Mouse (Mus musculus): ENCODE results near the gene Idua. TPM values are rescaled to one million over a fixed set of nuclear protein-coding genes. Genes with fewer than 3 reads are reported as not detected.

Idua gene
- total and polyA plus RNA-seq, 3 experiments, result 1.5 to 9.5 TPM; not detected in 1

DNA sequence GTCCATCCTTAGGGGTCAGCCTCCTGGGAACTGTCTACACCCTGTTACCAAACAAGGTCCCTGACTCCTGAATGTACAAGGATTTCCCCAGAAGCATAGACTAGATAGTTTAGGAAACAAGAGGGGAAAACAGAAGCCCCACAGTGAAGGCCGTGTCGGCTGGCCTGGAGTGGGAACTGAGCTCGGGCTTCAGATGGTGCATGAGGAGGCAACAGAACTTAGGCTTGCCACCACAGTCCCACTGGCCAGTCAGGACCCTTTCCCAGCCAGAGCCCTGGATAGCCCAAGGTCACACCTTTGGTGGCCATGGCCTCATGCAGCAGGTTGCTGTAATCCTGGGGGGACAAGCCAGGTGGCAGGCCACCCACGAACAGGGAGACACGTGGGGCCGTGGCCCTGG is 6.8 kb upstream of the Idua start:
- Histone ChIP-seq H3K9ac (ENCODE audit: control insufficient read depth, low read depth, low read length, poor library complexity, severe bottlenecking) (no peak overlapping the region), H3K4me1 (ENCODE audit: control insufficient read depth in 1 of 2, insufficient read depth in 2 of 2, low read length in 2 of 2) (no peaks in the 10 kb centered on the region), H3K27me3 (ENCODE audit: control insufficient read depth in 1 of 2, insufficient read depth in 2 of 2, low read length in 2 of 2) (no peaks in the 10 kb centered on the region), H3K9me3 (replicated peaks; ENCODE audit: insufficient read depth, low read length) (no peaks in the 10 kb centered on the region), H3K36me3 (ENCODE audit: control insufficient read depth in 1 of 2, insufficient read depth in 2 of 2, low read length in 2 of 2) (peaks cover 0 to 4% of the 10 kb centered on the region in 2 experiments; a peak in 1 of 4 replicates), H3K27ac (ENCODE audit: control insufficient read depth, low read depth, low read length) (no peak overlapping the region), H3K79me2 (ENCODE audit: control insufficient read depth, insufficient read depth, low read length, poor library complexity) (no peaks in the 10 kb centered on the region), H3K4me3 (ENCODE audit: control insufficient read depth in 1 of 2, insufficient read depth in 1 of 2, low read depth in 2 of 2, low read length in 2 of 2) (no peak overlapping the region)
- no peak for TF ChIP-seq POLR2AphosphoS5 (IDR thresholded peaks at IDR 0.05; ENCODE audit: borderline replicate concordance, low read depth, low read length)
- no peak for TF ChIP-seq ZC3H11A (IDR thresholded peaks at IDR 0.05; ENCODE audit: low read depth, low read length)
- no peak for TF ChIP-seq MEF2A (IDR thresholded peaks at IDR 0.05; ENCODE audit: extremely low read depth, insufficient replicate concordance, low read depth, low read length, poor library complexity, severe bottlenecking)
- TF ChIP-seq POLR2A (IDR thresholded peaks at IDR 0.05; ENCODE audit: control insufficient read depth in 1 of 2, insufficient read depth in 1 of 2, low read depth in 1 of 2, low read length in 2 of 2, poor library complexity in 1 of 2), result no peak
- no peak for TF ChIP-seq MAZ (IDR thresholded peaks at IDR 0.05; ENCODE audit: low read depth, low read length)
- TF ChIP-seq TCF12 (IDR thresholded peaks at IDR 0.05; ENCODE audit: low read depth, low read length), result no peak
- no peak for TF ChIP-seq GABPA (IDR thresholded peaks at IDR 0.05; ENCODE audit: low read depth, low read length)
- no peak for TF ChIP-seq ZKSCAN1 (IDR thresholded peaks at IDR 0.05; ENCODE audit: low read depth, low read length)
- no peak for TF ChIP-seq HCFC1 (IDR thresholded peaks at IDR 0.05; ENCODE audit: low read depth, low read length)
- no peak for TF ChIP-seq MAFK (IDR thresholded peaks at IDR 0.05; ENCODE audit: borderline replicate concordance, low read depth, low read length)
- no peak for TF ChIP-seq UBTF (IDR thresholded peaks at IDR 0.05; ENCODE audit: borderline replicate concordance, insufficient read depth, low read depth, low read length)
- DNase-seq (ENCODE audit: low read depth, low spot score), result no peak

DNA sequence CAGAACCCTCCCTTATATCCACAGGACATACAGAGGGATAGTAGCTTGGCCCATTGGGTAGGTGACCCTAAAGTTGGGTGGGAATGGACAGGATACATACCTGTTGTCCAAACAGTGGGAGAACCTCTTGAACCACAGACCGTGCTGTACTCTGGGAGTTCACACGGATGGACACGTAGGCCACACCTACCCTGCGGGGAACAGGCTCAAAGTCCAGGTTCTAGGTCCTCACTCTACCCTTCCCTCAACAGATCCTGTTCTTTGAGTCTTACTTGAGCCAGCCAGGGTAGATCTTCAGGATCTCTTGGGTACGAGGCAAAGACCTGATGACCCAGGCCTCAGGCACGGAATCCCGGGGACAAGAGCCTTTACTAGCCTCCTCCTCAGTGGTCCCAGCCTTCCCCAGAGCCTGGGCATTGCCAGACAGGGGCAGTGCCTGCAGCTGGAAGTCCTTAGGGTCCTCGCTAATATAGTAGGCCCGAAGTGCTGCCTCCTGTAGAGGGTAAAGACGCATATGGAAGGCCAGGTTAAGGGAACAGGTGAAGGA is 5.6 kb upstream of the Idua start:
- Histone ChIP-seq H3K27ac (ENCODE audit: control insufficient read depth, low read depth, low read length) (no peak overlapping the region), H3K79me2 (ENCODE audit: control insufficient read depth, insufficient read depth, low read length, poor library complexity) (peaks cover 3% of the 10 kb centered on the region; the same call in 1 of the 2 replicates), H3K36me3 (ENCODE audit: control insufficient read depth in 1 of 2, insufficient read depth in 2 of 2, low read length in 2 of 2) (peaks cover 2 to 4% of the 10 kb centered on the region in 2 experiments; a peak in 2 of 4 replicates), H3K4me3 (ENCODE audit: control insufficient read depth in 1 of 2, insufficient read depth in 1 of 2, low read depth in 2 of 2, low read length in 2 of 2) (no peak overlapping the region), H3K27me3 (ENCODE audit: control insufficient read depth in 1 of 2, insufficient read depth in 2 of 2, low read length in 2 of 2) (no peaks in the 10 kb centered on the region), H3K9me3 (replicated peaks; ENCODE audit: insufficient read depth, low read length) (no peaks in the 10 kb centered on the region), H3K9ac (ENCODE audit: control insufficient read depth, low read depth, low read length, poor library complexity, severe bottlenecking) (no peak overlapping the region), H3K4me1 (ENCODE audit: control insufficient read depth in 1 of 2, insufficient read depth in 2 of 2, low read length in 2 of 2) (peaks cover 0 to 4% of the 10 kb centered on the region in 2 experiments; a peak in 2 of 4 replicates)
- no peak for DNase-seq (ENCODE audit: low read depth, low spot score)
- TF ChIP-seq MEF2A (IDR thresholded peaks at IDR 0.05; ENCODE audit: extremely low read depth, insufficient replicate concordance, low read depth, low read length, poor library complexity, severe bottlenecking) (no peak), EP300 (IDR thresholded peaks at IDR 0.05; ENCODE audit: low read depth in 1 of 2, low read length in 2 of 2) (no peak), RAD21 (IDR thresholded peaks at IDR 0.05; ENCODE audit: low read depth, low read length) (no peak), SMC3 (IDR thresholded peaks at IDR 0.05; ENCODE audit: low read depth, low read length) (no peak), MAZ (IDR thresholded peaks at IDR 0.05; ENCODE audit: low read depth, low read length) (no peak), CTCF (IDR thresholded peaks at IDR 0.05 in 2 of 3, conservative IDR thresholded peaks at IDR 0.05 in 1 of 3; ENCODE audit: control insufficient read depth in 1 of 3, insufficient read depth in 1 of 3, low read depth in 2 of 3, low read length in 3 of 3, poor library complexity in 1 of 3, severe bottlenecking in 1 of 3) (no peak), POLR2AphosphoS5 (IDR thresholded peaks at IDR 0.05; ENCODE audit: borderline replicate concordance, low read depth, low read length) (no peak), HCFC1 (IDR thresholded peaks at IDR 0.05; ENCODE audit: low read depth, low read length) (no peak), POLR2A (IDR thresholded peaks at IDR 0.05; ENCODE audit: control insufficient read depth in 1 of 2, insufficient read depth in 1 of 2, low read depth in 1 of 2, low read length in 2 of 2, poor library complexity in 1 of 2) (no peak), USF2 (IDR thresholded peaks at IDR 0.05; ENCODE audit: borderline replicate concordance in 1 of 2, insufficient read depth in 1 of 2, low read depth in 1 of 2, low read length in 2 of 2) (no peak), ZMIZ1 (IDR thresholded peaks at IDR 0.05; ENCODE audit: low read depth, low read length) (no peak), ZC3H11A (IDR thresholded peaks at IDR 0.05; ENCODE audit: low read depth, low read length) (no peak), RCOR1 (IDR thresholded peaks at IDR 0.05; ENCODE audit: low read depth, low read length) (no peak), UBTF (IDR thresholded peaks at IDR 0.05; ENCODE audit: borderline replicate concordance, insufficient read depth, low read depth, low read length) (no peak), CHD1 (IDR thresholded peaks at IDR 0.05; ENCODE audit: low read depth, low read length) (no peak), ETS1 (IDR thresholded peaks at IDR 0.05; ENCODE audit: low read depth, low read length) (no peak), GABPA (IDR thresholded peaks at IDR 0.05; ENCODE audit: low read depth, low read length) (no peak)

Measured in MEL (cell line).